Mouse (Mus musculus): ENCODE data around the gene Ooep. TPM values are rescaled to one million over a fixed set of nuclear protein-coding genes. Genes with fewer than 3 reads are reported as not detected.

Gene Ooep
- polyA plus RNA-seq, 1 experiment from 2014 or later = not detected

DNA sequence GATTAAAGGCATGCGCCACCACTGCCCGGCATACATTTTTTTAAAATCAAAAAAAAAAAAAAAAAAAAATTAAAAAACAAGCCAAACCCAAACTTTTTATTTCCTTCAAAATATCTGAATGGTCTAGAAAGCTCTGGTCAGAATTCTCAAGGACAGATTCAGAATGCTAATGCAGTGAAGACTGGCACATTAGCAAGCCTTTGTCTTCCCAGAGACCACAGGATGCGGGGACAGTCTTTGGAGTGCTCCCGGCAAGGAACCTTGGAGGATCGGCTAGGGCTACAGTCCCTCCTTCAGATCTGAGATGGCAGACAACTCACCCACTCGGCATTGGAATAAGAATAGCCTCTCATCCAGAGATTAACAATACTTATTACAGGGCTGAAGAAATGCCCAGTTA is 13.8 kb downstream of the Ooep start:
- Histone ChIP-seq H3K4me1 (ENCODE audit: insufficient read depth) (no peaks in the 10 kb centered on the region), H3K9ac (replicated peaks) (no peak overlapping the region), H3K27me3 (ENCODE audit: insufficient read depth, low read length) (no peaks in the 10 kb centered on the region), H3K4me2 (ENCODE audit: low read depth, low read length) (no peak overlapping the region), H3K4me3 (ENCODE audit: low read depth, low read length) (no peak overlapping the region), H3K36me3 (replicated peaks; ENCODE audit: insufficient read depth, low read length) (no peaks in the 10 kb centered on the region), H3K9me3 (ENCODE audit: low read length) (no peaks in the 10 kb centered on the region), H3K27ac (ENCODE audit: low read depth) (no peak overlapping the region)
- ATAC-seq (no peak), DNase-seq (no peak)
- 83% methylated on average over 6 of the region's 6 CpGs for WGBS (ENCODE audit: insufficient replicate concordance)
- TF ChIP-seq EP300 (IDR thresholded peaks at IDR 0.05; ENCODE audit: low read depth) = no peak
- no peak for TF ChIP-seq CTCF (IDR thresholded peaks at IDR 0.05; ENCODE audit: low read depth)

DNA sequence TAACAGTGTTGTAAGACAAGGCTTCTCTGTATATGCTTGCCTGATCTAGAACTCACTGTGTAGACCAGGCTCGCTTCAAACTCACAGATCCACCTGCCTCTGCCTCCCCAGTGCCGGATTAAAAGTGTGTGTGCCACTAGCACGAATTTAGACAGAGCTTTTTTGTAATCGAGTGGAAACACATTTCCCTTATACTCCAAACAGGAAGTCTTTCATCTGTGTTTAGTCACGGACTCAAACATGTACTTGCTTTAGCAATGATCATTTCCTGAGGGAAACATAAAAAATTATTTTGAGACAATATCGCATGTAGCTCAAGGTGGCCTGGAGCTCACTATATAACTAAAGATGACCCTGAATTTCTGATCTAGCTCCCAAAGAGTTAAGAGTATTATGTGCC is 15.2 kb downstream of the Ooep start:
- no peak for DNase-seq
- Histone ChIP-seq H3K4me2 (ENCODE audit: low read depth, low read length) (no peak overlapping the region), H3K36me3 (replicated peaks; ENCODE audit: insufficient read depth, low read length) (no peaks in the 10 kb centered on the region), H3K9me3 (ENCODE audit: low read length) (no peaks in the 10 kb centered on the region), H3K27ac (ENCODE audit: low read depth) (no peak overlapping the region), H3K4me1 (ENCODE audit: insufficient read depth) (no peaks in the 10 kb centered on the region), H3K27me3 (ENCODE audit: insufficient read depth, low read length) (no peaks in the 10 kb centered on the region), H3K9ac (replicated peaks) (no peak overlapping the region), H3K4me3 (ENCODE audit: low read depth, low read length) (no peak overlapping the region)
- no peak for ATAC-seq
- 24% methylated on average over 6 of the region's 6 CpGs for WGBS (ENCODE audit: insufficient replicate concordance)
- peak; percentile 31; the same call in 1 of the 2 replicates for TF ChIP-seq EP300 (IDR thresholded peaks at IDR 0.05; ENCODE audit: low read depth)
- no peak for TF ChIP-seq CTCF (IDR thresholded peaks at IDR 0.05; ENCODE audit: low read depth)

GRCm38 (mm10) chr9:78360484-78360872 is 18.0 kb downstream of the Ooep start:
- H3K36me3 ChIP-seq (replicated peaks; ENCODE audit: insufficient read depth, low read length) = no peaks in the 10 kb centered on the region

DNA sequence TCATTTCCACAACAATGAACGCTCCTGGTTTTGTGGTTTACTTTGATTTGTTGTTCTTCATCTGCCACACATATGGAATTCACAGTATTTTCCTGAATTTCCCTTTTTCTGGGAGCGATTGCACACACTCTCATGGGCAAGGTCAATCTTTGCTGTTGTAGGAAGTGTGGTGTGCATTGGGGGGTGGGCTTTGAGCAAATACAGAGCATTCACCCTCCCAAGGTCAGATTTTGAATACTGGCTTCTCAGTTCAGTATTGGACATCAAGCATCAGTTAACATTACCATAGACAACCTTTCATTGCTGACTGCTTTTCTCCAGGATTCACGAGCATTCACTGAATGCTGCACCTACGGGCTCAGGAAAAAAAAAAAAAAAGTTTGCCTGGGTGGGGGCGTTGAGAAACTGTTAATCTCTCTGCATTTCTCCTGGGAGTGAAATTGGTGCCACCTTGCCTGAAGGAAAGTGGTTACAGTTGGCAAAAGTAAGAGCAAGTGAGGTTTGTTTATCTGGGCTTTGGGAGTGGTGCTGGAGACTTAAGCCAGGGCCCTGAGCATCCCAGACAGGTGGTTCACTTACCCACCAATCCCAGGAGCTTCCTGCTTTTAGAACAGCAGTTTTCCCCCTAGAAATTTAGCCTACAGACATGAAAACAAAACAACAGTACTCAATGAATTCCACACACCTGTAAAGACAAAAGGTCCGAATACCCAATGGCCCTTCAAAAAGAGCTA is 18.6 kb downstream of the Ooep start:
- H3K4me2 ChIP-seq (ENCODE audit: low read depth, low read length) = no peak overlapping the region

More at GRCm38 (mm10) chr9:78360484-78360872, 18.0 kb downstream of the Ooep start:
- no peak for DNase-seq
- TF ChIP-seq CTCF (IDR thresholded peaks at IDR 0.05; ENCODE audit: low read depth) = no peak
- no peaks in the 10 kb centered on the region for H3K27me3 ChIP-seq (ENCODE audit: insufficient read depth, low read length)
- no peaks in the 10 kb centered on the region for H3K4me1 ChIP-seq (ENCODE audit: insufficient read depth)
- 49% methylated on average over 2 of the region's 2 CpGs for WGBS (ENCODE audit: insufficient replicate concordance)
- H3K27ac ChIP-seq (ENCODE audit: low read depth) = no peak overlapping the region
- no peak for ATAC-seq
- H3K4me2 ChIP-seq (ENCODE audit: low read depth, low read length) = no peak overlapping the region
- H3K9ac ChIP-seq (replicated peaks) = no peak overlapping the region
- no peaks in the 10 kb centered on the region for H3K9me3 ChIP-seq (ENCODE audit: low read length)
- no peak overlapping the region for H3K4me3 ChIP-seq (ENCODE audit: low read depth, low read length)

DNA sequence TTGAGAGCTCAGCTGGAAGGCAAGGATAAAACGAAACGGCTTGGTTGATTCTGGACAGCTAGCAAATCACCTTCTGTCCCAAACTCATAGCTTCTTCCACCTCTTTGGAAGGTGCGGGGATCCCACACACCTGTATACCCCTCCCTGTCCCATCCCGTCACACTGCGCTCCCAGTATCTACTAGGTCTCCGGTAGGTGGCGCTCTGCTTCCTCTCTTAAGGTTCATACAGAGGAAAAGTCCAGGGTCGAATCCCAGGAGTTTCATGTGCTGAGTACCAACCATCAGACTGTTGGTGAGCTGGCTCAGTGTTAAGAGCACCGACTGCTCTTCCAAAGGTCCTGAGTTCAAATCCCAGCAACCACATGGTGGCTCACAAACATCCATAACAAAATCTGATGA is 20.5 kb downstream of the Ooep start:
- no peaks in the 10 kb centered on the region for H3K36me3 ChIP-seq (replicated peaks; ENCODE audit: insufficient read depth, low read length)
- H3K9me3 ChIP-seq (ENCODE audit: low read length) = no peaks in the 10 kb centered on the region
- no peak overlapping the region for H3K9ac ChIP-seq (replicated peaks)
- no peak overlapping the region for H3K4me2 ChIP-seq (ENCODE audit: low read depth, low read length)
- TF ChIP-seq CTCF (IDR thresholded peaks at IDR 0.05; ENCODE audit: low read depth) = peak; percentile 85
- no peak for TF ChIP-seq EP300 (IDR thresholded peaks at IDR 0.05; ENCODE audit: low read depth)
- H3K4me3 ChIP-seq (ENCODE audit: low read depth, low read length) = no peak overlapping the region
- no peaks in the 10 kb centered on the region for H3K27me3 ChIP-seq (ENCODE audit: insufficient read depth, low read length)
- WGBS (ENCODE audit: insufficient replicate concordance) = 15% methylated on average over 9 of the region's 9 CpGs
- no peak overlapping the region for H3K27ac ChIP-seq (ENCODE audit: low read depth)
- peak; percentile 47; the same call in 1 of the 2 replicates for ATAC-seq
- H3K4me1 ChIP-seq (ENCODE audit: insufficient read depth) = peaks cover 3% of the 10 kb centered on the region; the same call in 1 of the 2 replicates
- peak; percentile 76 for DNase-seq

More for the DNA sequence above, 18.6 kb downstream of the Ooep start:
- H3K9me3 ChIP-seq (ENCODE audit: low read length) = no peaks in the 10 kb centered on the region
- DNase-seq (no peak), ATAC-seq (no peak)
- H3K9ac ChIP-seq (replicated peaks) = no peak overlapping the region
- 71% methylated on average over 6 of the region's 6 CpGs for WGBS (ENCODE audit: insufficient replicate concordance)
- H3K36me3 ChIP-seq (replicated peaks; ENCODE audit: insufficient read depth, low read length) = no peaks in the 10 kb centered on the region
- TF ChIP-seq CTCF (IDR thresholded peaks at IDR 0.05; ENCODE audit: low read depth) = no peak
- no peak for TF ChIP-seq EP300 (IDR thresholded peaks at IDR 0.05; ENCODE audit: low read depth)
- H3K4me1 ChIP-seq (ENCODE audit: insufficient read depth) = peaks cover 3% of the 10 kb centered on the region; the same call in 1 of the 2 replicates
- no peak overlapping the region for H3K4me3 ChIP-seq (ENCODE audit: low read depth, low read length)
- no peaks in the 10 kb centered on the region for H3K27me3 ChIP-seq (ENCODE audit: insufficient read depth, low read length)
- no peak overlapping the region for H3K27ac ChIP-seq (ENCODE audit: low read depth)

- no peak for TF ChIP-seq CTCF (IDR thresholded peaks at IDR 0.05; ENCODE audit: low read depth)
- ATAC-seq (0 out of 2 replicates have a peak, but pooled peaks have one; percentile 10), DNase-seq (no peak)
- no peaks in the 10 kb centered on the region for H3K27me3 ChIP-seq (ENCODE audit: insufficient read depth, low read length)
- 68% methylated on average over 8 of the region's 8 CpGs for WGBS (ENCODE audit: insufficient replicate concordance)
- no peaks in the 10 kb centered on the region for H3K9me3 ChIP-seq (ENCODE audit: low read length)
- H3K27ac ChIP-seq (ENCODE audit: low read depth) = peak within 1 kb of the TSS; percentile 50
- H3K4me3 ChIP-seq (ENCODE audit: low read depth, low read length) = no peak within 1 kb of the TSS
- H3K4me1 ChIP-seq (ENCODE audit: insufficient read depth) = peaks cover 3% of the 10 kb centered on the region; the same call in 1 of the 2 replicates
- H3K4me2 ChIP-seq (ENCODE audit: low read depth, low read length) = no peak within 1 kb of the TSS
- no peaks in the 10 kb centered on the region for H3K36me3 ChIP-seq (replicated peaks; ENCODE audit: insufficient read depth, low read length)
- H3K9ac ChIP-seq (replicated peaks) = no peak within 1 kb of the TSS
Measured at GRCm38 (mm10) chr9:78355611-78356010, 22.9 kb downstream of the Ooep start, which contains the start of gene Gsta2. Gene Gsta2, minus strand, starts transcription at chr9:78355788.

Data from liver, postnatal 0 days (tissue).